Mouse (Mus musculus) adrenal gland, postnatal 14 days (tissue): ENCODE data around the gene Ppp1r17. TPM values are rescaled to one million over a fixed set of nuclear protein-coding genes. Genes with fewer than 3 reads are reported as not detected.

ENCODE experiments used
- total RNA-seq: library from RNA; stranded (reverse); gene quantifications from 2 replicates; pipeline ENCODE4 v1.2.3, GENCODE M21; 2021

Ppp1r17 gene
- total RNA-seq, 1 experiment from 2014 or later: 4.2 TPM

Other genes starting within 250 kb of the Ppp1r17 start
- gene Itprid1, start 180.6 kb upstream of the Ppp1r17 start, total RNA-seq: 0.11 and 0.26 TPM in 2 replicates